Mouse (Mus musculus): Measurements from ENCODE around the gene Osbpl6.

Osbpl6 gene

DNA sequence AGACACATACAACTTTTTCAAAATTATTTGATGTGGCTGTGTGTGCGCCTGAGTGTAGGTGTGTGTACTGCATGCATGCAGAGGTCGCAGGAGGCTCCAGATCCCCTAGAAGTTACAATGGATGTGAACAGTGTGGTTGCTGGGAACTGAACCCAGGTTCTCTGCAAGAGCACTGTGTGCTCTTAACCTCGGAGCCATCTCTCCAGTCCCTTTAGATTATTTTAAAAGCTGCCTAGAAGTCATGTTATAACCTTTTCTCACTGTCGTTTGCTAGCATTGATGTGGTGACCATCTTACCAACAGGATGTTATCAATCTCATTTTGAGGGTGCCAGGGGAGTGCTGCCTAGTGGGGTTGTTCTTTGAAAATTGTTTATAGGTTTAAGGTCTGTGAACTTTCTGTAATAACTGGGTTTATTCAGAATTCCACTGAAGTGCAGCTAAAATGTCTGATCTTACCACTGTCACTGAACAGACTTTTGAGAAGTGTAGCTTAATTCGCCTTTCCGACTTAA lies 15.2 kb downstream of the Osbpl6 start:
- DNase-seq (ENCODE audit: low spot score in 2 of 2) = no peak

DNA sequence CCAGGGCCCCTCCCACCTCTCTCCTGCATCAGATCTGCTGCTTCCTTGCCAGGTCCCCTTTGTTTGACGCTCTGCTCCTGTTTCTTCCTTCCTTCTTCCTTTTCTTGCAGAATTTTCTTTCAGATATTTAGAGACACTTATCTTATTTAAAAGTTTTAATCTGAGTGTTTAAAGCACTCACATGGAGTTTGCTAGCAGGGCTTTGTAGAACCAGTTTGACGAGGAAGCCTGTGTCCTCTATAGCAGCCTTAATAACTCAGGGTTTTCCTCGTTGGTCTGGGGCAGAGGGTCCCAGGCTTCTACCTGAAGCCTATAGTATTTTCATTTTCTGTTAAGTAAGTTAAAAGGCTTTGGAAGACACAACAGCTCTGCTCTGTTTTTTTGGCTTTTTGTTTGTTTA lies 20.5 kb downstream of the Osbpl6 start:
- no peak for DNase-seq (ENCODE audit: low spot score in 2 of 2)

DNA sequence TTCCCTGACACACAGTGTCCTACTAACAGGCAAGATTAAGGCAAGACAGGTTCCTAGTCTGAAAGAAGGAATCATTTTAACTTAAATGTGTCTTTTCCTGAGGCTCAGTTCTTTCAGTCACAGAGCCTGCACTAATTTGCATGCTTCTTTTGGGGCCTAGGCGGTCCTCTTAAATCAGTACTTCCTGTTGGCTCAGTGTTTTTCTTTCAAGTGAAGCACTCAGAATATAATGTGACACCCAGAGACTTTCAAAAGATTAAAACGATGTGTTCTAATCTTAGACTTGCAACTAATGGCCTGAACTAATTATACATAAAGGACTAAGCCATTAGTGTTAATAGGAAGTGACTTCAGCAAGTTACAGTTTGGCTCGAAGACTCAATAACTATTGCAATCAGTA lies 23.0 kb downstream of the Osbpl6 start:
- no peak for DNase-seq (ENCODE audit: low spot score in 2 of 2)

- DNase-seq (ENCODE audit: low spot score in 2 of 2) = no peak
These were observed 23.5 kb downstream of the Osbpl6 start for GRCm38 (mm10) chr2:76429855-76430254.

DNA sequence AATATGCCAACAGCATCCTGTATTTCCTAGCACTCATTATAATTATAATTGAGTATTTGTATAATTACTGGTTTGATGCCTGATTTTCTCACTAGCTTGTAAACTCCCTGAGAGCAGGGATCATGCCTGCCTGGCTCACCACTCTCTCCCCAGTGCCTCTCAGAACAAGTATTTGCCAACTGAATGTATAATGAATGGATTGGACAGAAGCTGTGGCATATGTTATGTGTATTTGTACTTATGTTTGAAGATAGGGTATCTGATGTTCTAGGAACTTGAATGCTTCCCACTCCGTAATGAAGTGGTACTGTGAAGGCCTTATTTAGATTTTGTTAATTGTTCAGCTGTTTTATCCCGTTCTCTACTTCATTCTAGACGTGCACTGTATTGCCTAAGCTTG lies 24.2 kb downstream of the Osbpl6 start:
- DNase-seq (ENCODE audit: low spot score in 2 of 2) = no peak

GRCm38 (mm10) chr2:76434224-76434623 lies 27.9 kb downstream of the Osbpl6 start:
- DNase-seq (ENCODE audit: low spot score in 2 of 2) = no peak

DNA sequence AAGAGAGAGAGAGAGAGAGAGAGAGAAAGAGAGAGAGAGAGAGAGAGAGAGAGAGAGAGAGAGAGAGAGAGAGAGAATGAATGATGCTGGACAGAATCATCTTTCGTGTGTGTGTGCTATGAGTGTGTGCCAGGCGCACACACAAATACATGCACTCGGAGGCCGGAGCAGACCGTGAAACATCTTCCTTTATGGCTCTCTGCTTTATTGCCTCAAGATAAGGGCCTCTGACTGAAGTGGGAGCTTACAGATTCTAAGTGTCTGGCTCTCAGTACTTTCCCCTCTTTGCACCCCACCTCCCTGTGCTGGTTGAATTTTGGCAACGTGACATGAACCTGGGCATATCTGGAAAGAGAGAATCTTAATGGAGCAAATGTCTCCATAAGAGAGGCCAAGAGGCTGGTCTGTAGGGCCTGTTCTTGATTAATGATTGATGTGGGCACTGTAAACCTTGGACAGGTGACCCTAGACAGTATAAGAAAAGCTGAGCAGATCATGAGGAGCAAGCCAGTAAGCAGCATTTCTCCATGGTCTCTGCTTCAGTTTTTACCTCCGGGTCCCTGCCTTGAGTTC lies 29.4 kb downstream of the Osbpl6 start:
- no peak for DNase-seq (ENCODE audit: low spot score in 2 of 2)

- no peak for DNase-seq (ENCODE audit: low spot score in 2 of 2)
These were observed 31.1 kb downstream of the Osbpl6 start for GRCm38 (mm10) chr2:76437372-76437771.

DNA sequence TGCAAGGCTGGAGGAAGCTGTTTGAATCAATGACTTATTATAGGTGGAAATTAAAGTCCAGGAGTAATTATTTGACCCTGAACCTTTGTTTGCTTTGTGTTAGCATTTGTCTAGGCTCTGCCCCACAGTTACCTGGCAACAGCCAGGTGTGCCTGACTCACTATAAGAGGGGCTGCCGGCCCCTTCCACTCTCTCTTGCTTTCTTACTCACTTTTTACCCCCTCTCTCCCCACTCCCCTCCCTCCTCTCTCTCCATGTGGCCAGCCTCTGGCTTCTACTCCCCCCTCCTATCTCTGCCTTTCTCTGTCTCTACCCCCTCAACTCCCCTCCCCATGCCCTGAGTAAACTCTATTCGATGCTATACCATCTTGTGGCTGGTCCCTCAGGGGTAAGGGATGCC lies 33.2 kb downstream of the Osbpl6 start:
- DNase-seq (ENCODE audit: low spot score in 2 of 2) = no peak

DNA sequence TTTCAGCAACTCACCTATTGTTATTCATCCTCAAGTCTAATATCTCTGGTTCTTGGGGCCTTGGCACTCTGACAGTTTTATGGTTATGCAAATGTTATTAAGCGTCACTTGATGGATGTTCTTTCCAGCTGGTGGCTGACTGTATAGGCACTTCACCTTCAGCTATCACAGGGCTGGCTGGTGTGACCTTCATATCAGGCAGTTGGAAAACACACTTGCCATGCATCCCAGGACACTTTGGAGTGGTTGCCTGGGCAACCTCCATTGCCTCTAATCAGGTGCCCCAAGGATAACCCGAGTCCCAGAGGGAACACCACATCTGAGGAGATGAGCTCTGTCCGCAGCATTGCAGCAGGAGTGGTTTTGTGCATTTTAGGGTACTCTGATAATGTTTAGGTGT lies 35.8 kb downstream of the Osbpl6 start:
- DNase-seq (ENCODE audit: low spot score in 2 of 2) = no peak

DNA sequence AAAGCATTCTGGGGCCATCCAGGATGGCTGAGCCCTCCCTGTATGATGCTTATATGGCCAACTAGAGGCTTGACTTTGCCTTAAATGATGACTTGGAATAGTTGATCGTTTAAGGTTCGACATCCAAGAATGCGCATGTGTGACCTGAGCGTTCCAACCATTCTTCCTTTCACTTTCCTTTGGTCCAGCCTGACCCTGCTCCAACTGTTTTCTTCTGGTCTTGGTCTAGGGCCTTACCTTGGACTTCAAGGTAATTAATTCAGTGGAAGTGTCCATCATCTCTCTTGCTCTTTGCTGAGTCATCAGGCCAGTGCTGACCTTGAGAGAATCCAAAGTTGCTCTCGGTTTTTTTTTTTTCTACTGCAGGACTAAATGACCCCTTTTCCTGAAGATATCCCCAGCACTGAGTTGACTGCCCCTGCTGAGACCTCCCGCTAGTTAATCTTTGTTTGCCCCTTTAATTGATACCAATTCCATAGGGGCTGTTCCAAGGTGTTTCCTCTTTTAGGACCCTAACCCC lies 43.6 kb downstream of the Osbpl6 start:
- DNase-seq (ENCODE audit: low spot score in 2 of 2) = no peak

DNA sequence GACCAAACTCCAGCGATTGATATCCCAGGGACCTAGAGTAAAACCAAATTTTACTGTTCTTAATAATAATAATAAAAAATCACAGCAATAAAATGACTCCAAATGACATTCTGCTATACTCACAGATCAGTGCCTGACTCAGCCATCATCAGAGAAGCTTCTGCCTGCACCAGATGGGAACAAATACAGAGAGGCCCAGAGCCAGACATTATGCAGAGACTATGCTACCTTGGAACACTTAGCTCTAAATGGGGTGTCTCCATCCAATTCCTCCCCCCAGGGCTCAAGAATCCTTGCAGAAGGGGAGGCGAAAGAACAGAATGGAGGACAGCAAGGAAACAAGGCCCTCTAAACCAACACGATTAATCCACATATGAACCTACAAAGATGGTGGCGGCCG lies 60.4 kb downstream of the Osbpl6 start:
- no peak for DNase-seq (ENCODE audit: low spot score in 2 of 2)

- DNase-seq (ENCODE audit: low spot score in 2 of 2) = no peak
These were observed 61.9 kb downstream of the Osbpl6 start for GRCm38 (mm10) chr2:76468204-76468603.

DNA sequence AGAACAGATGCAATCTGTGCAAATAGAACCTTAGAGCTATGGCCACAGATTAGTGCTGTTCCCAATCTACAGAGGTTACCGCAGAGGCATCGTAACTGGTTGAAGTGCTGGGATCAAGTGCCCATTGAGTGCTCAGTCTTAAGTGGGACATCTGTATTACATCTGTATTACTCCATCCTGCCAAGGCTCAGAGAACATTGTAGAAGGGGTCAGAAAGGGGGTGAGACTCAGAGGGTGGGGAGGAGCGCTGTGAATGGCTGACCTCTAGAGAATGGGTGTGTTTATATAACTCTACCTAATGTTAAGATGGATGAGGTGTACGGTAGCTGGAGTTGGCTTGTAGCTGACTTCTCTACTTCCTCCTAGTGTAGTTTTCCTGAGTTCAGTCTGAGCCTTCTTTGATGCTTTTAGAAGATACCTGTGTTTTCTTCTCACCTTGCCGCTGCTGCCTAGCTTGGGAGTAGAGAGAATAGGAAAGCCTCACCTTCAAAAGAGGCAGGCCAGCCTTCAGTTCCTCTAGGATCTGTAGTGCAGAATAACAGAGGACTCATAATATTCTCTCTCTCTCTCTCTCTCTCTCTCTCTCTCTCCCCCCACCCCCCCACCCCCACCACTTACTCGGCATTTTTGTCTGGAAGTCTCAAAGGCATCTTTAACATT lies 62.9 kb downstream of the Osbpl6 start:
- DNase-seq (ENCODE audit: low spot score in 2 of 2) = no peak

DNA sequence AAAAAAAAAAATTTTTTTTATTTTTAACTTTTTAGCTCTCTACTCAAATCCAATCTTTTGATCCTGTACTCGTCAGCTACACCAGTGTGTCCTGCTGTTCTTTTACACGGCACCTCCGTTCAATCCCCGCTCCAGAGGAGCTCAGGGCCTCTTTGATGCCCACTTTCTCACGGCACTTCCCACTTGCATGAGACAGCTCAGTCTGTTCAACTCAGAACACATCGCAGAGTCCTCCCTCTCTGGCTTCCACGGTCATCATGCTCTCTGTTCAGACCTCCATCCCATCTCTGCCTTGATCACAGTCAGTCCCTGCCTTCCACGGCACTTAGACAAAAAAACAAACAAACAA lies 63.4 kb downstream of the Osbpl6 start:
- DNase-seq (ENCODE audit: low spot score in 2 of 2) = no peak

- DNase-seq (ENCODE audit: low spot score in 2 of 2) = no peak
These were observed 64.1 kb downstream of the Osbpl6 start for GRCm38 (mm10) chr2:76470391-76470790.

DNA sequence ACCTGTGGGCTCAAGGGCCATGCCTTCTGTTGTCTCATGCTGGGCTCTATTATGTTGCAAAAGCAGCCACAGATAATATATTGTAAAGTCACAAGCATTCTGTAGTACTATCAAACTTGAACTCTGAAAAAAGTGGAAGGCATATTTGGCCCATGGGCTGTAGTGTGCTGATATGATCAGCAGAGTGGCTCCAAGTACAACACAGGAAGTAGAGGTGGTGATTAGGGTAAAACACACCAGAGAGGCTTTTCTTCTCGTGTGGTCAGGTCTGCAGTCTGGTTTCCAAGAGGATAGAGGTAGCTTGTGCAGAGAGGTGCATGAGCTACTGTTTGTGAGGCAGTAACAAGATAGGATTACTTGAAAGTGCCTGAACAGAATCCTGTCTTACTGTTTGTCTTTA lies 69.5 kb downstream of the Osbpl6 start:
- no peak for DNase-seq (ENCODE audit: low spot score in 2 of 2)

GRCm38 (mm10) chr2:76488764-76489163 lies 82.5 kb downstream of the Osbpl6 start:
- DNase-seq (ENCODE audit: low spot score in 2 of 2) = no peak

GRCm38 (mm10) chr2:76490198-76490597 lies 83.9 kb downstream of the Osbpl6 start:
- DNase-seq (ENCODE audit: low spot score in 2 of 2) = no peak

GRCm38 (mm10) chr2:76491371-76491770 lies 85.1 kb downstream of the Osbpl6 start:
- no peak for DNase-seq (ENCODE audit: low spot score in 2 of 2)

DNA sequence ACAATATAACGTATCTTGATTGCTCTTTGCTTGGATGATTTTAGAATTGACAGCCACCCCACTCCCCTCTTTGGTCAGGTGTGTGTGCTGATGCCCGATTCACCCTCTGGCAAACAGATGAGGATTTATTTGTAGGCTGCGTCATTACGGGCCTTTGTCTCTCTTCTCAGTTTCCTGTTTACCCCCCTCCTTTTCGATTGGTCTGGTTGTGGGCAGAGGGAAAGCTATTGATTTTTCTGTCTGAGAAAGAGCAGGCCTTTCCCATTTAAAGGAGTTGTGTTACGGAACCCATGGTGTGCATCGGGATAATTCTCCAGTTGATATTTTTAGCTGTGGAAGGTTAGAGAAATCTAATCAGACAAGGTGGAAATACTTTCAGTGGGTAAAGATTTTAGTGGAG lies 85.9 kb downstream of the Osbpl6 start:
- DNase-seq (ENCODE audit: low spot score in 2 of 2) = no peak

GRCm38 (mm10) chr2:76496006-76496748 lies 89.9 kb downstream of the Osbpl6 start:
- DNase-seq (ENCODE audit: low spot score in 2 of 2) = no peak

- DNase-seq (ENCODE audit: low spot score in 2 of 2) = no peak
These were observed 90.4 kb downstream of the Osbpl6 start for GRCm38 (mm10) chr2:76496749-76497140.

All from natural killer cell, adult 2 months (primary cell).